Mouse (Mus musculus): ENCODE measurements around the gene Tas2r109. TPM values are rescaled to one million over a fixed set of nuclear protein-coding genes. Genes with fewer than 3 reads are reported as not detected.

The Tas2r109 gene
- not detected in 2 replicates for polyA plus RNA-seq (2012; rRNA removed)

DNA sequence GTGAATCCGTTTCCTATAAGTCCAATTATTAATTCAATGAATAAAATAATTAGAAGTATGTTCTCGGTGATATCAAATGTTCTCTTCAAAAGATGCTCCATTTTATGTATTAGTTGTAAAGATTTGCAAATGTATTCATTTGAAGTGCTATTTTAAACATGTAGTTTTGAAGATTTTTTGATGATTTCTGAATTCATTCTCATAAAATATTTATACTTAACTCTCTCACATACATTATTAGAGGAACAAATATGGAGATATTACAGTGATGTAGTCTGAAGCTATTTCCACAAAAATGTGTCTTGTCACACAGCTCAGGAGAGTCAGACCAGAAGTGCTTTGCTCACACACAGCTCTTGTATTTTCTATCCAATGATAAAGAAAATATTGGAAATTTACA lies at the start of gene Tas2r109:
Tas2r109 (minus strand) TSS at position 101 of the 400 bp plus-strand sequence.

GRCm38 (mm10) chr6:132957819-132958218 lies 22.9 kb downstream of the Tas2r109 start, which contains the start of gene Tas2r131:
Gene Tas2r131 (minus strand): TSS chr6:132957919.

GRCm38 (mm10) chr6:132950802-132951201 lies 30.0 kb downstream of the Tas2r109 start, which contains the start of gene Tas2r129:
Gene Tas2r129 (plus strand): TSS chr6:132951102.

Other genes starting within 250 kb of the Tas2r109 start
- not detected in 2 replicates for gene Tas2r115, start 242.9 kb downstream of the Tas2r109 start, polyA plus RNA-seq (2012; rRNA removed)
- not detected in 2 replicates for gene Tas2r124, start 226.2 kb downstream of the Tas2r109 start, polyA plus RNA-seq (2012; rRNA removed)
- not detected in 2 replicates for gene Tas2r102, start 218.8 kb downstream of the Tas2r109 start, polyA plus RNA-seq (2012; rRNA removed)
- not detected in 2 replicates for gene Tas2r136, start 202.8 kb downstream of the Tas2r109 start, polyA plus RNA-seq (2012; rRNA removed)
- gene Tas2r117, start 178.1 kb downstream of the Tas2r109 start, polyA plus RNA-seq (2012; rRNA removed), result not detected in 2 replicates
- not detected in 2 replicates for gene Tas2r123, start 133.8 kb downstream of the Tas2r109 start, polyA plus RNA-seq (2012; rRNA removed)
- gene Tas2r116, start 125.5 kb downstream of the Tas2r109 start, polyA plus RNA-seq (2012; rRNA removed), result not detected in 2 replicates
- not detected in 2 replicates for gene Tas2r110, start 113.0 kb downstream of the Tas2r109 start, polyA plus RNA-seq (2012; rRNA removed)
- not detected in 2 replicates for gene Tas2r113, start 88.0 kb downstream of the Tas2r109 start, polyA plus RNA-seq (2012; rRNA removed)
- gene Tas2r125, start 71.3 kb downstream of the Tas2r109 start, polyA plus RNA-seq (2012; rRNA removed), result not detected in 2 replicates
- not detected in 2 replicates for gene Tas2r129, start 29.9 kb downstream of the Tas2r109 start, polyA plus RNA-seq (2012; rRNA removed)
- not detected in 2 replicates for gene Tas2r131, start 23.0 kb downstream of the Tas2r109 start, polyA plus RNA-seq (2012; rRNA removed)
- not detected in 2 replicates for gene Tas2r103, start 56.1 kb upstream of the Tas2r109 start, polyA plus RNA-seq (2012; rRNA removed)
- gene Tas2r140, start 74.9 kb upstream of the Tas2r109 start, polyA plus RNA-seq (2012; rRNA removed), result not detected in 2 replicates
- gene Smim10l1, start 123.9 kb upstream of the Tas2r109 start, polyA plus RNA-seq (2012; rRNA removed), result 24.5 and 29.3 TPM in 2 replicates